Mouse (Mus musculus): ENCODE results near the gene Ntn5. TPM values are rescaled to one million over a fixed set of nuclear protein-coding genes. Genes with fewer than 3 reads are reported as not detected.
"Not testable (repeated sequence)": the region's sequence is repeated elsewhere in the genome, so short reads cannot be mapped to it uniquely, and the experiment has no call there.

The Ntn5 gene
- polyA plus RNA-seq, 1 experiment from 2014 or later: 2.3 TPM

DNA sequence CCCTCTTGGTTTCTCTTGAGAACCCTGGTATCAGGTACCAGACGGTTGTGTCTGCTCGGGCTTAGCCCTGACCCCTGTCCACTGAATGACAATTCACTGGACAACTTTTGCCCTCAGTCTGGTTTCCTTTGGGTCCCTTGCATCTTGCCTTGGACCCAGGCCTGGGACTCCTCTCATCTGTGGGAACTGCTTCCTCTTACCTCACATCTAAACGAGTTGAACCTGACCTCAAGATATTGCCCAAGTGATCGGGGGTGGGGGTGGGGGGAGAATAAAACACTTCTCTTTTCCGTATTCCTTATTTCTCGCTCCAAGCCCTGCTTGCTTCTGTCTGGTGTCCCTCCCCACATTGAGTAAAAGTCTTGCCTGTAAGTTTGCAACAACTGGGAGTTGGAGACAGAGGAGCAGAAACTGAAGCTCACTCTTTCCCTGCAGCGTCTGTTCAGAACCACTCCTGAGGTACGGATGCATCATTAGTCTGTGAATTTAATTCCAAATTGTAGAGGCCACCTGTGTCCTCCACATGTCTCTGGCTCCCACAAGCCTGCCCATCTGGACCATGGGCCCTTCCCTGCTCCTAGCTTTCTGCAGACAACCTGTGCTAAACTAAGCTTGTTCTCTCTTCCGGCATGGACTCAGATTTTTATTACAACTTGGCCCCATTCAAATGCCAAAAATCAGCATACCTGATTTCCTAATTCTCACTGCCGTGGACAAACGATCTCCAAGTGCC is 22.9 kb upstream of the Ntn5 start:
- H3K27me3 ChIP-seq: no peaks in the 10 kb centered on the region
- ChIA-PET POLR2A (no interaction called here), CTCF (no interaction called here)
- no peak for DNase-seq (ENCODE audit: low read depth, low spot score)
- in situ Hi-C loops (cut with MboI; ENCODE audit: low pct_unique_long_range_greater_than_20kb): no loop called here
- no peak for ATAC-seq
- TF ChIP-seq CTCF (IDR thresholded peaks at IDR 0.05): no peak

- POLR2A ChIA-PET; in situ Hi-C loops (cut with MboI; ENCODE audit: low pct_unique_long_range_greater_than_20kb); H3K27me3 ChIP-seq; CTCF ChIA-PET; ATAC-seq; DNase-seq (ENCODE audit: low read depth, low spot score): not testable (repeated sequence)
These were observed 22.1 kb upstream of the Ntn5 start for GRCm38 (mm10) chr7:45661702-45662101.

DNA sequence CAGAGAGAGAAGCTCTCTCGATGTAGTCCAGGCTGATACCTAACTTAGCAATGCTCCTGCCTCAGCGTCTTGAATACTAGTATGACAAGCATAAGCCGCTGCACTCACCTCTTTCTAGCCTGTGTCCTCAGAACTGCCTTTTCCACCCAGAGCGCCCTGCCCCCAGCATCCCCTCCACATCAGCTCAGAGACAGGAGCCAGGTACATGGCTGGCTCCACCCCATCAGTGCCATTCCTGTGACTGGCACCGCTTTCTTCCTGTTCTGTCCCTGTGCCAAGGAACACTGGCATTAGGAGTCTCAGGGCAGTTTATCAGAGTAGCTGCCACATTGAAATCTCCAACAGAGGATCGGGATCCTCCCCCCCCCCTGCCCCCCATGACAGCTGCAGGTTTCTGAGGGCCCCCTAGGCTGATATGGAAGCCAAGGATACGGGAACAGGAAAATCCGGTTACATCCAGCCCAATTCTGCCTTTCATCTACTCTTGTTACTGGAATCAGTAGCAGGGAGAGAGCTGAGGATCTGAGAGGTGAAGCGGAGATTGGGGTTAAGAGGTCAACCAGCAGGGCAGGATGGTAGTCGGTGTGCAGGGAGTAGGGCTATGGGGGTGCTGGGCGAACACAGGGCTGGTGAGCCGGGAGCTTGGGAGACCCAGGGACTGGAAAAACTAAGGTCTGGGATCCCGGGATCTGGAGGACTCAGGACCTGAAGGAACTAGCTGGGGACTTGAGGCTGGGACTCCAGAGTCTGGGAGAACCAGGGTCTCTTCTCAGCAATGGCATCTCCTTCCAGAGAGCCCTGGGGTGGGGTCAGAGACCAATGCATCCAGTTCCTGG is 18.3 kb upstream of the Ntn5 start:
- no peaks in the 10 kb centered on the region for H3K27me3 ChIP-seq
- ChIA-PET CTCF (interaction anchor here (1.9 to 2.6 kb wide), 2 partner anchors 11 to 17 kb away, joined by 6 to 10 read pairs; partner anchors contain the start of gene Ntn5), POLR2A (no interaction called here)
- DNase-seq (ENCODE audit: low read depth, low spot score): no peak
- TF ChIP-seq CTCF (IDR thresholded peaks at IDR 0.05): no peak
- in situ Hi-C loops (cut with MboI; ENCODE audit: low pct_unique_long_range_greater_than_20kb): no loop called here
- no peak for ATAC-seq

GRCm38 (mm10) chr7:45666161-45666560 is 17.7 kb upstream of the Ntn5 start, which contains the start of gene Fut2:
Fut2 (minus strand) TSS chr7:45666394.
- no peak for ATAC-seq
- no peak for DNase-seq (ENCODE audit: low read depth, low spot score)
- ChIA-PET CTCF (interaction anchor here (1.9 to 2.6 kb wide), 2 partner anchors 10 to 17 kb away, joined by 6 to 10 read pairs; partner anchors contain the start of gene Ntn5), POLR2A (no interaction called here)
- H3K27me3 ChIP-seq: no peaks in the 10 kb centered on the region
- in situ Hi-C loops (cut with MboI; ENCODE audit: low pct_unique_long_range_greater_than_20kb): no loop called here
- no peak for TF ChIP-seq CTCF (IDR thresholded peaks at IDR 0.05)

GRCm38 (mm10) chr7:45667761-45668160 is 16.1 kb upstream of the Ntn5 start:
- in situ Hi-C loops (cut with MboI; ENCODE audit: low pct_unique_long_range_greater_than_20kb): no loop called here
- ATAC-seq: no peak
- POLR2A ChIA-PET: no interaction called here
- DNase-seq (ENCODE audit: low read depth, low spot score): no peak
- no peaks in the 10 kb centered on the region for H3K27me3 ChIP-seq
- CTCF ChIA-PET: no interaction called here
- TF ChIP-seq CTCF (IDR thresholded peaks at IDR 0.05): no peak

- TF ChIP-seq CTCF (IDR thresholded peaks at IDR 0.05): no peak
- in situ Hi-C loops (cut with MboI; ENCODE audit: low pct_unique_long_range_greater_than_20kb): no loop called here
- no peak for ATAC-seq
- H3K27me3 ChIP-seq: no peaks in the 10 kb centered on the region
- no peak for DNase-seq (ENCODE audit: low read depth, low spot score)
- ChIA-PET CTCF (interaction anchor here (0.8 kb wide), 1 partner anchor 14 kb away, joined by 3 read pairs; no protein-coding TSS in a partner anchor), POLR2A (no interaction called here)
These were observed 14.9 kb upstream of the Ntn5 start for GRCm38 (mm10) chr7:45668921-45669320.

GRCm38 (mm10) chr7:45677627-45678295 is 6.1 kb upstream of the Ntn5 start:
- CTCF ChIA-PET: interaction anchor here (1.3 kb wide), 1 partner anchor 12 kb away, joined by 3 read pairs; no protein-coding TSS in a partner anchor
- H3K27me3 ChIP-seq: no peaks in the 10 kb centered on the region
- TF ChIP-seq CTCF (IDR thresholded peaks at IDR 0.05): no peak
- POLR2A ChIA-PET: no interaction called here
- in situ Hi-C loops (cut with MboI; ENCODE audit: low pct_unique_long_range_greater_than_20kb): no loop called here
- no peak for DNase-seq (ENCODE audit: low read depth, low spot score)
- ATAC-seq: no peak

DNA sequence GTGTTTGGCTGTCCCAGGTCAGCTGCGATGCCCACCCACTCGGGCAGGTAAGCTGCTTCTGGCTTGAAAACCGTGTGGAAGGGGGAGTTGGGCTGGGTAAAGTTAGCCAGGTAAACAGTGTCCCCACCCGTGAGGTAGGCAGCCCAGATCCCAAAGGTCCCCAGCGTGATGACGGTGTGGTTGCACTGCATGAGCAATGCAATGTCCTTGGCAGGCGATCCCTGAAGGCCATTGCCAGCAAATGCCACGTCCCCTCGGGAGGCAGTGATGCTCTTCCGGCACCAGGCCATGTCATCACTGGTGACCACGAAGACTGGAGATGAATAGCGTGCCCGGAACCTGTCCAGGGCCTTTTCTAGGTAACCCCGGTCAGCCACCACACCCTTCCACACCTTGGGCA is 5.3 kb upstream of the Ntn5 start:
- no peak for TF ChIP-seq CTCF (IDR thresholded peaks at IDR 0.05)
- in situ Hi-C loops (cut with MboI; ENCODE audit: low pct_unique_long_range_greater_than_20kb): no loop called here
- DNase-seq (ENCODE audit: low read depth, low spot score) (no peak), ATAC-seq (no peak)
- ChIA-PET CTCF (interaction anchor here (1.3 kb wide), 1 partner anchor 11 kb away, joined by 3 read pairs; no protein-coding TSS in a partner anchor), POLR2A (no interaction called here)
- H3K27me3 ChIP-seq: no peaks in the 10 kb centered on the region

DNA sequence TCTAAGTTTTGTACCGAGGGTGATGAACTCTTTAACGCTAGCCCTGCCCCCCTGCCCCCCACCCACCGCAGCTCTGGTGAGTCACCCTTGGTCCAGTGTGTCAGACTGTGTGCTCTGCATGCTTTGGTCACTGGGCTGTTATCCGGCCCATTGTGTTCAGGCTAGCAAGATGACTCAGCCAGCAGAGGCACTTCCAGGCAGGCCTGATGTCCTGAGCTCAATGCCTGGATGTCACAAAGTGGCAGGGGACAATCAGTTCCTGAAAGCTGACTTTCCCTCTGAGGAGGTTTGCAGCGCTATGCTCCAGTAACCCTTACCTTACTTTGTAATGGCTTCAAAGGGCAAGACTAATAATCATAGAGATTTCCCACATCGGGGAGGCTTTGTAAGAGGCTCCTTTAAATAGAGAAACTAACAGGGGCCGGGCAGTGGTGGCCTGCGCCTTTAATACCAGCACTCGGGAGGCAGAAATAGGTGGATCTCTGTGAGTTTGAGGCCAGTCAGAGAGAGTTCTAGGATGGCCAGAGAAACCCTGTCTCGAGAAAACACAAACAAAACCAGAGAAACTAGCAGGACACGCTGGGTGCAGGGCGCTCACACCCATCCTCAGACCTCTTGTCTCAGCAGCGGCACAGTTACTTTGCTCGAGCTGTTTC is 3.7 kb upstream of the Ntn5 start:
- H3K27me3 ChIP-seq: no peaks in the 10 kb centered on the region
- ATAC-seq (peak; percentile 93), DNase-seq (ENCODE audit: low read depth, low spot score) (peak; percentile 83)
- ChIA-PET POLR2A (interaction anchor here (1.3 kb wide), 1 partner anchor 28 kb away, joined by 3 read pairs; no protein-coding TSS in a partner anchor), CTCF (interaction anchor here (2.4 to 5.1 kb wide), 2 partner anchors 10 to 88 kb away, joined by 9 to 74 read pairs; no protein-coding TSS in a partner anchor)
- in situ Hi-C loops (cut with MboI; ENCODE audit: low pct_unique_long_range_greater_than_20kb): loop anchor here (5.0 to 10.0 kb wide), 3 partner anchors 88 to 203 kb away; no protein-coding TSS in a partner anchor
- no peak for TF ChIP-seq CTCF (IDR thresholded peaks at IDR 0.05)

Measured in Patski (cell line).